Mouse (Mus musculus) cerebellum, adult 2 months (tissue): ENCODE results near the gene Myh6.

Source experiments
- CTCF ChIP-seq: fragments of 200-500 bp; IDR thresholded peaks from 2 replicates; pipeline ENCODE4 v1.5.1; 2011; ENCODE audit warnings: low read depth, mild to moderate bottlenecking, control low read depth, low read length, moderate library complexity, borderline replicate concordance; ENCODE audit not compliant: insufficient read depth
- POLR2A ChIP-seq: fragments of 200-500 bp; IDR thresholded peaks from 2 replicates; pipeline ENCODE4 v1.6.1; 2011; ENCODE audit warnings: low read length, control low read depth, borderline replicate concordance; ENCODE audit not compliant: insufficient read depth

DNA sequence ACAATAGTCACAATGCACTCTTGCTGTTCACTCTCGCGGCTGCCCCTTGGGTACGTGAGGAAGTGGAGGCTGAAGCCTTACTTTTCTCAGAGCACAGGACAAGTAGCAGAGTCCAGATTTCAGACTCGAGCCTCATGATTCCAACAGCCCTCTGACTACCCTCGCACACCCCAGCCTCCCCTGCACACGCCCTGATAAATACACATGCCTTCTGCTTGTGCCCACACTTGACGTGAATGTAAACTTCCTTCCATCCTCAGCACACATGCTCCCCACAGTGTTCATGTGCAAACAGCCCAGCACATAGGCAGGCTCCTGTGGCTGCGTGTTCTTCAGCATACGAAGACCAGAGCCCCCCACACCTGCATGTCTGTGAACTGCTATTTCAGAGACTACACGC is 26.9 kb upstream of the Myh6 start:
- TF ChIP-seq CTCF (no peak), POLR2A (no peak)
